Mouse (Mus musculus) retina, adult 2 months (tissue): ENCODE results near the gene Slc4a10.

ENCODE experiments used
- DNase-seq: peaks from one replicate; pipeline ENCODE4 v3.0.0-alpha.2; 2012; ENCODE audit warnings: low read depth, low spot score

The Slc4a10 gene

GRCm38 (mm10) chr2:62347762-62348161 is 301.5 kb downstream of the Slc4a10 start:
- DNase-seq: no peak

GRCm38 (mm10) chr2:62352035-62352434 is 305.8 kb downstream of the Slc4a10 start:
- no peak for DNase-seq

- DNase-seq: no peak
Measured at GRCm38 (mm10) chr2:62355766-62356165, 309.5 kb downstream of the Slc4a10 start.

GRCm38 (mm10) chr2:62356606-62357005 is 310.3 kb downstream of the Slc4a10 start:
- no peak for DNase-seq

GRCm38 (mm10) chr2:62357259-62357658 is 311.0 kb downstream of the Slc4a10 start:
- DNase-seq: no peak

GRCm38 (mm10) chr2:62360872-62361271 is 314.6 kb downstream of the Slc4a10 start:
- no peak for DNase-seq

GRCm38 (mm10) chr2:62361514-62361913 is 315.3 kb downstream of the Slc4a10 start:
- DNase-seq: no peak

GRCm38 (mm10) chr2:62362211-62362610 is 315.9 kb downstream of the Slc4a10 start:
- no peak for DNase-seq

GRCm38 (mm10) chr2:62363606-62364005 is 317.3 kb downstream of the Slc4a10 start:
- DNase-seq: no peak

- no peak for DNase-seq
Measured at GRCm38 (mm10) chr2:62368349-62369053, 322.2 kb downstream of the Slc4a10 start.

- DNase-seq: no peak
Measured at GRCm38 (mm10) chr2:62370048-62370447, 323.8 kb downstream of the Slc4a10 start.

- DNase-seq: no peak
Measured at GRCm38 (mm10) chr2:62373692-62374091, 327.4 kb downstream of the Slc4a10 start.
